Mouse (Mus musculus) liver, adult 2 months (tissue): Measurements from ENCODE around the gene Eef2. TPM values are rescaled to one million over a fixed set of nuclear protein-coding genes. Genes with fewer than 3 reads are reported as not detected.
"Not testable (repeated sequence)": the region's sequence is repeated elsewhere in the genome, so short reads cannot be mapped to it uniquely, and the experiment has no call there.

Experiments used
- DNase-seq: peaks from one replicate; pipeline ENCODE4 v3.0.0-alpha.2; 2011; ENCODE audit warnings: low read depth, low spot score; ENCODE audit errors: extremely low read depth
- H3K27ac ChIP-seq: fragments of 200-500 bp; replicated peaks from 2 replicates; pipeline ENCODE4 v1.5.1; 2012; ENCODE audit warnings: low read depth, mild to moderate bottlenecking, control low read depth, inconsistent platforms, low read length; ENCODE audit not compliant: insufficient read depth
- H3K27me3 ChIP-seq: fragments of 200-500 bp; 2 replicates; pipeline ENCODE4 v1.6.1; 2012; ENCODE audit warnings: mild to moderate bottlenecking, moderate library complexity, low read length, inconsistent platforms; ENCODE audit not compliant: control insufficient read depth, insufficient read depth
- H3K36me3 ChIP-seq: fragments of 200-500 bp; 2 replicates; pipeline ENCODE4 v1.6.1; 2012; ENCODE audit warnings: low read length, inconsistent platforms; ENCODE audit not compliant: control insufficient read depth, insufficient read depth
- H3K4me1 ChIP-seq: fragments of 200-500 bp; 2 replicates; pipeline ENCODE4 v1.6.1; 2011; ENCODE audit warnings: low read length; ENCODE audit not compliant: control insufficient read depth, insufficient read depth
- H3K4me3 ChIP-seq: fragments of 200-500 bp; 2 replicates; pipeline ENCODE4 v1.5.1; 2011; ENCODE audit warnings: low read depth, mild to moderate bottlenecking, control low read depth, low read length, moderate library complexity; ENCODE audit not compliant: insufficient read depth
- H3K79me2 ChIP-seq: fragments of 200-500 bp; 2 replicates; pipeline ENCODE4 v1.6.1; 2012; ENCODE audit warnings: inconsistent platforms, mild to moderate bottlenecking, low read length, moderate library complexity; ENCODE audit not compliant: control insufficient read depth, insufficient read depth
- H3K9ac ChIP-seq: fragments of 200-500 bp; 2 replicates; pipeline ENCODE4 v1.6.1; 2012; ENCODE audit warnings: low read depth, mild to moderate bottlenecking, control low read depth, inconsistent platforms, low read length
- CTCF ChIP-seq: fragments of 200-500 bp; IDR thresholded peaks from 2 replicates; pipeline ENCODE4 v1.5.1; 2011; ENCODE audit warnings: low read depth, low read length, control low read depth
- POLR2A ChIP-seq: fragments of 200-500 bp; IDR thresholded peaks from 2 replicates; pipeline ENCODE4 v1.6.1; 2011; ENCODE audit warnings: low read length, control low read depth; ENCODE audit not compliant: insufficient read depth; ENCODE audit errors: extremely low read depth
- WGBS: fragments of 180-500 bp; shearing (Covaris S2); methylation state at CpG from one replicate; pipeline ENCODE4 v1.1.7; 2018; 5-methylcytosine and 5-hydroxymethylcytosine counted together
- polyA plus RNA-seq: library from polyadenylated mRNA; depleted of rRNA; stranded (reverse); fragments of >200 nt; gene quantifications from 2 replicates; pipeline ENCODE4 v1.2.3, GENCODE M21; 2012
- total RNA-seq: library from RNA; depleted of rRNA; stranded (reverse); fragments of >200 nt; gene quantifications from 2 replicates; pipeline ENCODE4 v1.2.3, GENCODE M21; 2014

The Eef2 gene
- total and polyA plus RNA-seq, 2 experiments: 812 to 1,204 TPM

GRCm38 (mm10) chr10:81202978-81203720 is 26.7 kb downstream of the Eef2 start:
- Histone ChIP-seq H3K27ac (no peak overlapping the region), H3K36me3 (no peaks in the 10 kb centered on the region), H3K79me2 (no peaks in the 10 kb centered on the region), H3K4me1 (no peaks in the 10 kb centered on the region), H3K4me3 (no peak overlapping the region), H3K9ac (no peak overlapping the region), H3K27me3 (no peaks in the 10 kb centered on the region)
- WGBS: 74% methylated on average over 8 of the region's 8 CpGs
- DNase-seq: no peak
- TF ChIP-seq CTCF (no peak), POLR2A (no peak)

DNA sequence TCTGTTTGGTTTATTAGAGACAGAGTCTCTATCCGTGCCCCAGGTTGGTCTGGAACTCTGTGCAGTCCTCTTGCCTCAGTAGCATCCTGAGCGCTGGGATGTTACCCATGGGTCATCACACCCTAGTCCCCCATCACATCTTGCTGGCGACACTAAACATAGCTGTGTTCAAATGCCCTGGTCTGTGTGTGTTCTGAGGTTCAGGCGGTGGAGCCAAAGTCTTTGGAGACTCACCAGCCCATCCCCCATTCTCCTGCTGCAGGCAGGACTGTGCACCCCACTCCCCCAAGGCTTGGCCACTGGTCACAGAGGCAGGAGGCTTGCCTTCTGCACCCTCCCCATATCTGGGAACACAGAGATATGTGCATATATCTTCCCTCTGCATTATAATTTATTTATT is 27.7 kb downstream of the Eef2 start:
- Histone ChIP-seq H3K4me3 (no peak overlapping the region), H3K27me3 (no peaks in the 10 kb centered on the region), H3K36me3 (no peaks in the 10 kb centered on the region), H3K79me2 (no peaks in the 10 kb centered on the region), H3K9ac (no peak overlapping the region), H3K27ac (no peak overlapping the region), H3K4me1 (no peaks in the 10 kb centered on the region)
- no peak for DNase-seq
- TF ChIP-seq CTCF: no peak
- TF ChIP-seq POLR2A: no peak
- WGBS: 73% methylated on average over 4 of the region's 4 CpGs

- Histone ChIP-seq H3K36me3 (no peaks in the 10 kb centered on the region), H3K27me3 (no peaks in the 10 kb centered on the region), H3K79me2 (no peaks in the 10 kb centered on the region), H3K9ac (no peak overlapping the region), H3K4me3 (no peak overlapping the region), H3K4me1 (no peaks in the 10 kb centered on the region), H3K27ac (no peak overlapping the region)
- TF ChIP-seq POLR2A (no peak), CTCF (peak; percentile 42)
- WGBS: 95% methylated on average over 5 of the region's 5 CpGs
- DNase-seq: no peak
These were observed 33.7 kb downstream of the Eef2 start for GRCm38 (mm10) chr10:81210154-81210553.

- H3K4me1 ChIP-seq: no peaks in the 10 kb centered on the region
- H3K79me2 ChIP-seq: no peaks in the 10 kb centered on the region
- H3K4me3 ChIP-seq: no peak overlapping the region
- WGBS: 86% methylated on average over 6 of the region's 6 CpGs
- H3K36me3 ChIP-seq: no peaks in the 10 kb centered on the region
- H3K27ac ChIP-seq: no peak overlapping the region
- no peak overlapping the region for H3K9ac ChIP-seq
- TF ChIP-seq CTCF (no peak), POLR2A (no peak)
- no peak for DNase-seq
- H3K27me3 ChIP-seq: no peaks in the 10 kb centered on the region
These were observed 39.8 kb downstream of the Eef2 start for GRCm38 (mm10) chr10:81216260-81216659.

GRCm38 (mm10) chr10:81216810-81217209 is 40.4 kb downstream of the Eef2 start:
- Histone ChIP-seq H3K4me1 (no peaks in the 10 kb centered on the region), H3K27me3 (no peaks in the 10 kb centered on the region), H3K27ac (no peak overlapping the region), H3K9ac (no peak overlapping the region), H3K4me3 (no peak overlapping the region), H3K36me3 (no peaks in the 10 kb centered on the region), H3K79me2 (no peaks in the 10 kb centered on the region)
- WGBS: 84% methylated on average over 6 of the region's 6 CpGs
- DNase-seq: no peak
- no peak for TF ChIP-seq CTCF
- TF ChIP-seq POLR2A: no peak

- not testable (repeated sequence) for H3K4me3 ChIP-seq, H3K27me3 ChIP-seq, H3K9ac ChIP-seq, H3K79me2 ChIP-seq, H3K4me1 ChIP-seq, H3K27ac ChIP-seq, H3K36me3 ChIP-seq
- peak; percentile 17 for DNase-seq
- TF ChIP-seq CTCF: peak; percentile 65; the same call in 1 of the 2 replicates
- WGBS: 7% methylated on average over 1 of the region's 1 CpGs
These were observed 40.8 kb downstream of the Eef2 start for GRCm38 (mm10) chr10:81217267-81217666.
